Mouse (Mus musculus): ENCODE measurements around the gene Grasp. TPM values are rescaled to one million over a fixed set of nuclear protein-coding genes. Genes with fewer than 3 reads are reported as not detected.

Grasp gene
- polyA plus RNA-seq, 1 experiment: 5.3 TPM

DNA sequence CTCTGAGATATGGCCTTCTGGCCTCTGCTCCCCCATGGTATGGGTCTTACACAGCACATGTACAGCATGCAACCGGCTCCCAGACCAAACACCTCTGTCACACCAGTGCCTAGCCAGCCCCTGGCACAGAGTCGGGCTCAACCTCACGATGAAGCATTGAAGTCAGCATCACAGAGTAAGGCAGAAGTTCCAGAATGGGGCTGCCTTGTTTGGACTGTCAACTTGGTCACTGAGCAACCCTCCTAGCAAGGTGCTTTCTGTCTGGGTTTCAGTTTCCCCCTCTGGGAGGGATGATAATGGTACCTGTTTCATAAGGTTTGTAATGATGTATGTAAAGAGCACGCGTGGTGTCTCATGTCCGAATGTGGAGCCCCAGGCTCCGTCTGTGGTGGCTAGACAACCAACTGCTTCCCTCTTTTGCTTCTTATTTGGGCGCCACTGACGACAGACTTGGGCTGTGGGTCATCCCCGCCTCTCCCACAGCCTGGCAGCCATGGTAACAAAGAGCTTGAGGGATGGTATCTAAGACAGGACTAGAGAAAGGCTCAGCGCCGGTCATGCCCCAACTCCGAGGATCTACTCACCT lies 998 bp upstream of the Grasp start:
- Histone ChIP-seq H3K4me1 (ENCODE audit: control insufficient read depth, insufficient read depth, low read length) (0 out of 2 replicates have a peak, but pooled peaks cover 3% of the 10 kb centered on the region), H3K4me3 (replicated peaks; ENCODE audit: insufficient read depth, low read depth, low read length) (no peak overlapping the region), H3K27me3 (ENCODE audit: control insufficient read depth, insufficient read depth, low read length) (no peaks in the 10 kb centered on the region), H3K27ac (ENCODE audit: insufficient read depth, low read length) (no peak overlapping the region)
- no peak for DNase-seq
- no peak for TF ChIP-seq POLR2A (IDR thresholded peaks at IDR 0.05; ENCODE audit: borderline replicate concordance, insufficient read depth, low read length)
- TF ChIP-seq CTCF (IDR thresholded peaks at IDR 0.05; ENCODE audit: borderline replicate concordance, insufficient read depth, low read depth, low read length): no peak
- 68% methylated on average over 13 of the region's 13 CpGs for WGBS

DNA sequence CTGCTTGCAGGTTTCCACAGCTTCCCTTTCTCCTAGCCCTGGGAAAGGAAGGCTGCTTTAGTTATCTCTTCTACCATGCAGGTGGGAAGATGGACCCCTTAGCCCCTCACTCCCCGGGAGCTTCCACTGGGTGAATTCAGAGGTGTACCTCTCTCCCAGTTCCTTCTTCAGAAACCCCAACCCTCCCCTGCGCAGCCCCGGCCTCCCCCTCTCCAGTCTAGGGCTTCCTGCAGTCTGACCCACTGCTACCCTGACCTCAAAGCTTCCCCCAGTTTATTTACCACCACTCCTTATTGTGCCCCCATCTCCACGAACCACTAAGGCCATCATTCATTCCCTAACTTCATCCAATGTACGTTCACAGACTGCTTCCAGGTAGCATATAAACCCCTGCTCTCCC lies 392 bp upstream of the Grasp start:
- 22% methylated on average over 5 of the region's 5 CpGs for WGBS
- Histone ChIP-seq H3K27me3 (ENCODE audit: control insufficient read depth, insufficient read depth, low read length) (no peaks in the 10 kb centered on the region), H3K4me1 (ENCODE audit: control insufficient read depth, insufficient read depth, low read length) (0 out of 2 replicates have a peak, but pooled peaks cover 3% of the 10 kb centered on the region), H3K27ac (ENCODE audit: insufficient read depth, low read length) (no peak overlapping the region), H3K4me3 (replicated peaks; ENCODE audit: insufficient read depth, low read depth, low read length) (peak overlapping the region; percentile 62)
- DNase-seq: no peak
- TF ChIP-seq CTCF (IDR thresholded peaks at IDR 0.05; ENCODE audit: borderline replicate concordance, insufficient read depth, low read depth, low read length) (no peak), POLR2A (IDR thresholded peaks at IDR 0.05; ENCODE audit: borderline replicate concordance, insufficient read depth, low read length) (no peak)

DNA sequence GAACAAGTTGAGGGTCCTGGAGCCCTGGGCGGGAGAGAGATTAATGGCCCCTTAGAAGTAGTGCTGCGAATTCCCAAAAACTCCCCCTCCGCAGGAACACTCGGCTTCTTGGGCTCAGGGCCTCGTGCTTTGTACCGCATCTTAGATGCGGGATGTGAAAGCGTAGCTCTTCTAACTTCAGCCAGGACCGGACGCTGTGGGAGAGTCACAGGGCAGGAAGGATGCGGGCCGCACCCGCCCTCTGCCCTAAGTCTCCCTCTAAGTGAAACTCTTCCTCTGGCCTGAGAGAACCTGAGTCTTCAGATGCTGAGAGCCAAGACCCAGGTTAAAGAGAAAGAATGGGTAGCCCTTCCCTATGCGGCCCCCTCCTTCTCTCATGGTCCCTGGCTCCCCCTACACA lies 989 bp downstream of the Grasp start:
- 23% methylated on average over 14 of the region's 14 CpGs for WGBS
- Histone ChIP-seq H3K27ac (ENCODE audit: insufficient read depth, low read length) (no peak overlapping the region), H3K4me3 (replicated peaks; ENCODE audit: insufficient read depth, low read depth, low read length) (peak overlapping the region; percentile 62), H3K27me3 (ENCODE audit: control insufficient read depth, insufficient read depth, low read length) (no peaks in the 10 kb centered on the region), H3K4me1 (ENCODE audit: control insufficient read depth, insufficient read depth, low read length) (0 out of 2 replicates have a peak, but pooled peaks cover 3% of the 10 kb centered on the region)
- TF ChIP-seq POLR2A (IDR thresholded peaks at IDR 0.05; ENCODE audit: borderline replicate concordance, insufficient read depth, low read length) (no peak), CTCF (IDR thresholded peaks at IDR 0.05; ENCODE audit: borderline replicate concordance, insufficient read depth, low read depth, low read length) (no peak)
- DNase-seq: no peak

DNA sequence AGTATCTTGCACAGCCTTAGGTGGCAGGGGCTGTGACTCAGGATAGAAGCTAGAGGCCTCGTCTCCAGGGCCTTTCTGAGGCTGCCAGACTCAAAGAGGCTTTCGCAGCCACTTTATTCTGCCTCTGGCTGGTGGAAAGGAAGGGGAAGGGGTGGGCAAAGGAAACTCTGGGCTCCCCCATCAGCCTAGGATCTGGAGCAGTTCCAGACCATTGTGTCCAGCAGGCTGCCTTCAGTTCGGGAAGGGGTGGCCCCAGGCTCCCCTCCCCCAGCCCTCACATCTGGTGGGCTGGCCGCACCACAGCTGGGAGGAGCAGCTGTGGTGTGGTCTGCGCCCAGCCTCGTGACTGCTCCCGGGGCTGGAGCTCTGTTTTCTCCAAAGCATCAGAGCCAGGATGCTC lies 4.0 kb downstream of the Grasp start:
- no peak overlapping the region for H3K4me3 ChIP-seq (replicated peaks; ENCODE audit: insufficient read depth, low read depth, low read length)
- H3K4me1 ChIP-seq (ENCODE audit: control insufficient read depth, insufficient read depth, low read length): peaks cover 4% of the 10 kb centered on the region
- H3K27me3 ChIP-seq (ENCODE audit: control insufficient read depth, insufficient read depth, low read length): no peaks in the 10 kb centered on the region
- no peak for DNase-seq
- TF ChIP-seq POLR2A (IDR thresholded peaks at IDR 0.05; ENCODE audit: borderline replicate concordance, insufficient read depth, low read length) (no peak), CTCF (IDR thresholded peaks at IDR 0.05; ENCODE audit: borderline replicate concordance, insufficient read depth, low read depth, low read length) (no peak)
- 49% methylated on average over 7 of the region's 7 CpGs for WGBS
- H3K27ac ChIP-seq (ENCODE audit: insufficient read depth, low read length): no peak overlapping the region

DNA sequence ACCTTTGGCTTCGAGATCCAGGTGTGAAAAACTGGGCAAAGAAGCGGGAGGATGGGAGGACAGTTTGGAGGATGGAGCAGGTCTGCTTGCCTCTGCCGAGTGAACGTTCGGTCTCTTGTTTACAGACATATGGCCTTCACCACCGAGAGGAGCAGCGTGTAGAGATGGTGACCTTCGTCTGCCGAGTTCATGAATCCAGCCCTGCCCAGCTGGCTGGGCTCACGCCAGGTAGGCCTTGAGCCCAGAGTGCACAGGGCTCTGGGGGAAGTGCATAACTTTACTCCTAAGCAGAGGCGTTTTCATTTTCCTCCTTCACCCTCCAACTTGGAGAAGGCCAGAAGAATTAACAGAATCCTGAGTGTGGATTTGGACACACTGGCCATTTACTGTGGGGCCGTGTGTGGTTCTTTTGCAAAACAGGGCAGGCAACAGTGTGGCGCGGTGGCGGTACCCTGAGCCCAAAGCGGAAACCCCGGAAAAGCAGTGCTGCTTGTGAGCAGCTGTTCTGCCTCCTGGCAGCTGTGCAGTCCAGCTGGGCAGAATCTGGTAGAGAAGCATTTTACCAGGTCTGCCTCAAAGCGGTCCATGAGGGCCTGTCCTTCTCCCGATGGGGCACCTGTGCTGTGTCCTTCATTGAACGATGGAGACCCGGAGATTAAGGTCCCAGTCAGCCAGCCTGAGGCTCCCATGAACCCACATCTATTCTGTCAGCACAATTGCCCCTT lies 5.0 kb downstream of the Grasp start:
- TF ChIP-seq CTCF (IDR thresholded peaks at IDR 0.05; ENCODE audit: borderline replicate concordance, insufficient read depth, low read depth, low read length) (no peak), POLR2A (IDR thresholded peaks at IDR 0.05; ENCODE audit: borderline replicate concordance, insufficient read depth, low read length) (no peak)
- Histone ChIP-seq H3K4me3 (replicated peaks; ENCODE audit: insufficient read depth, low read depth, low read length) (no peak overlapping the region), H3K27me3 (ENCODE audit: control insufficient read depth, insufficient read depth, low read length) (no peaks in the 10 kb centered on the region), H3K27ac (ENCODE audit: insufficient read depth, low read length) (no peak overlapping the region), H3K4me1 (ENCODE audit: control insufficient read depth, insufficient read depth, low read length) (peaks cover 11% of the 10 kb centered on the region)
- WGBS: 73% methylated on average over 21 of the region's 21 CpGs
- no peak for DNase-seq

DNA sequence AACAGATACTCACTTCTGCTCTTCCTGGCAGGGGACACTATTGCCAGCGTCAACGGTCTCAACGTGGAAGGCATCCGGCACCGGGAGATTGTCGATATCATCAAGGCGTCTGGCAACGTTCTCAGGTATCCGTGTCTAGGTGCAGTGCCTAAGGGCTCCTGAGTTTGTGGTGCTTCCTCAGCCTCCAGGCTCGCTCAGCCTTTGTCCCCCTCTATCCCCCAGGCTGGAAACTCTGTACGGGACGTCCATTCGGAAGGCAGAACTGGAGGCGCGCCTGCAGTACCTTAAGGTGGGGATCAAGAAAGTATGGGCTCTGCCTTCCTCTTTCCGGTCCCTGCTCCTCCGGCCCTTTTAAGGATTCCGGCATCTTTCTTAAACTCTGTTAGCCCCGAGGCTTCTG lies 6.5 kb downstream of the Grasp start:
- no peak for DNase-seq
- H3K4me1 ChIP-seq (ENCODE audit: control insufficient read depth, insufficient read depth, low read length): peaks cover 8% of the 10 kb centered on the region
- H3K27ac ChIP-seq (ENCODE audit: insufficient read depth, low read length): no peak overlapping the region
- H3K4me3 ChIP-seq (replicated peaks; ENCODE audit: insufficient read depth, low read depth, low read length): no peak overlapping the region
- TF ChIP-seq POLR2A (IDR thresholded peaks at IDR 0.05; ENCODE audit: borderline replicate concordance, insufficient read depth, low read length) (no peak), CTCF (IDR thresholded peaks at IDR 0.05; ENCODE audit: borderline replicate concordance, insufficient read depth, low read depth, low read length) (no peak)
- 93% methylated on average over 19 of the region's 19 CpGs for WGBS
- H3K27me3 ChIP-seq (ENCODE audit: control insufficient read depth, insufficient read depth, low read length): no peaks in the 10 kb centered on the region

DNA sequence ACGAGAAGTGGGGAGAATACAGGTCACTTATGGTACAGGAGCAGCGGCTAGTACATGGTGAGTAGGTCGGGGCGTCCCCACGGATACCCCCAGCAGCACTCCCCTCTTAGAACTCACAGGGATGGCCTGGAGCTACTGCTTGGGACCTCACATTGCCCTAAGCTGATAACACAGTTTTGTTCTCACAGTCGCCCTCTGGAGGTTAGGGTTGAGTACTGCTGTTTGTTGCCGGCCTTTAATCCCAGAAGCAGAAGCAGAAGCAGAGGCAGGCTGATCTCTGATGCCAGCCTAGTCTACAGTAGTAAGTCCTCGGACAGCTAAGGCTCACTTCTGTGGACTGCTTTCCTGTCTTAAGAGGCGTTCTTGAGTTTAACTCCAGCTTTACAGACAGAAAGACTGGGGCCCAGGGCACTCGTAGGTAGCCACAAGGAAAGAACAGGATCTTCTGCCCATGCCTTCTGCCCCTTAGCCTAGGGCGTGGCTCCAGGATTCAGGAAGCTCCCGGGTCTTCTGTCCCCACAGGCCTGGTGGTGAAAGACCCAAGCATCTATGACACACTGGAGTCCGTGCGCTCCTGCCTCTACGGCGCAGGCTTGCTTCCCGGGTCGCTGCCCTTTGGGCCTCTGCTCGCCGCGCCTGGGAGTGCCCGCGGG lies 7.1 kb downstream of the Grasp start:
- DNase-seq: no peak
- 77% methylated on average over 23 of the region's 23 CpGs for WGBS
- Histone ChIP-seq H3K27me3 (ENCODE audit: control insufficient read depth, insufficient read depth, low read length) (no peaks in the 10 kb centered on the region), H3K4me3 (replicated peaks; ENCODE audit: insufficient read depth, low read depth, low read length) (no peak overlapping the region), H3K27ac (ENCODE audit: insufficient read depth, low read length) (no peak overlapping the region), H3K4me1 (ENCODE audit: control insufficient read depth, insufficient read depth, low read length) (peaks cover 8% of the 10 kb centered on the region)
- TF ChIP-seq POLR2A (IDR thresholded peaks at IDR 0.05; ENCODE audit: borderline replicate concordance, insufficient read depth, low read length) (no peak), CTCF (IDR thresholded peaks at IDR 0.05; ENCODE audit: borderline replicate concordance, insufficient read depth, low read depth, low read length) (peak; percentile 49; the same call in 1 of the 2 replicates)
